Mouse (Mus musculus) cerebellum, adult 2 months (tissue): ENCODE measurements at regions not wholly inside any gene's neighbourhood (a gene's known extent, or its start where the extent isn't known, plus 50 kb on each side); places are given as distances from the start of the nearest gene placed in this dataset.

ENCODE experiments used
- DNase-seq, 2 experiments: peaks; one replicate each; pipeline ENCODE4 v3.0.0; 2021
- H3K27ac ChIP-seq: fragments of 200-500 bp; 2 replicates; pipeline ENCODE4 v1.5.1; 2012; ENCODE audit warnings: low read length, control low read depth, inconsistent platforms; ENCODE audit not compliant: insufficient read depth
- H3K27me3 ChIP-seq: fragments of 200-500 bp; 2 replicates; pipeline ENCODE4 v1.6.1; 2012; ENCODE audit warnings: inconsistent platforms, mild to moderate bottlenecking, low read length, moderate library complexity; ENCODE audit not compliant: control insufficient read depth, insufficient read depth
- H3K4me1 ChIP-seq: fragments of 200-500 bp; 2 replicates; pipeline ENCODE4 v1.6.1; 2011; ENCODE audit warnings: low read length; ENCODE audit not compliant: control insufficient read depth, insufficient read depth
- H3K4me3 ChIP-seq: fragments of 200-500 bp; replicated peaks from 2 replicates; pipeline ENCODE3; 2011; ENCODE audit warnings: mild to moderate bottlenecking, low read depth, low read length, control low read depth; ENCODE audit not compliant: insufficient read depth
- CTCF ChIP-seq: fragments of 200-500 bp; IDR thresholded peaks from 2 replicates; pipeline ENCODE4 v1.5.1; 2011; ENCODE audit warnings: low read depth, mild to moderate bottlenecking, control low read depth, low read length, moderate library complexity, borderline replicate concordance; ENCODE audit not compliant: insufficient read depth
- POLR2A ChIP-seq: fragments of 200-500 bp; IDR thresholded peaks from 2 replicates; pipeline ENCODE4 v1.6.1; 2011; ENCODE audit warnings: low read length, control low read depth, borderline replicate concordance; ENCODE audit not compliant: insufficient read depth
- WGBS: fragments of 180-500 bp; shearing (Covaris S2); methylation state at CpG from one replicate; pipeline ENCODE4 v1.1.7; 2018; 5-methylcytosine and 5-hydroxymethylcytosine counted together

DNA sequence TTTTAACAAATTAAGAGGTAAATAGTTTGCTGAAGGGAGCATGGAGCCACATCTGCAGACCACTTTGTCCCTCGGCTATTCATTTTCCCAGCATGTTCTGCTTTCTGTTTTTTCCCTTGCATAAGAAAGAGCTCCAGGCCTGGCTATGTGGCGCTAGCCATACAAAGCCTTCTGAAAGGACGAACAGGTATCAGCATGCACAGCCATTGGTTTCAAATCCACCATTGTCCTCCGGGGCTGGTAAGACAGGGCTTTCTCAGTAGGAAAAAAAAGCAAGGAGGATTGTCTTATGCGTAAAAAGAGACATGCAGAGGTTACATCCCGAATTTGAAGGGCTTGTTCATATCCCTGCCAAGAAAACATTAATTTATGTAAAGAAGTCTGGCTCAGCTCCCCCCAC, 464.8 kb upstream of the Mki67 start:
- 25% methylated on average over 6 of the region's 6 CpGs for WGBS
- DNase-seq = no peak
- H3K27ac ChIP-seq = no peak overlapping the region

DNA sequence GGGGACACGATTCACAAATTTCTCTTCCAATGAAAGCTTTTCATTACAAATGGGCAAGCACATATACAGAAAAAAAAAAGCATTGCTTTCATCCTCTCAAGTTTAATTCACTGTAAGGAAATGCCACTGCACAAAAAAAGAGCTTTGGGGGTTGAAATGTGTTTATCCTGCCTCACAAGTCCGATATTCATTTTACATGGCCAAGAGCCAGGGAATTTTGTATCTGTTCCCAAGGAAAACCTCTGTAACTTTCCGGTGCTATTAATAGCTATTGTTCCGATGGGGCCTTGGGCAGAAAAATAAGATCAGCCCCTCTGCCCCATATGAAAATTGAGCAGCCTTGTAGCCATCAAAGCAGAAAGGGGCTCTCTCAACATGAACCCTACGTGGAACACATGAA, 465.9 kb upstream of the Mki67 start:
- Histone ChIP-seq H3K4me1 (no peaks in the 10 kb centered on the region), H3K4me3 (no peak overlapping the region), H3K27ac (no peak overlapping the region), H3K27me3 (no peaks in the 10 kb centered on the region; the same call in 1 of the 2 replicates)
- TF ChIP-seq POLR2A (no peak), CTCF (no peak)
- WGBS = 27% methylated on average over 5 of the region's 5 CpGs
- no peak for DNase-seq

More for the DNA sequence above, 464.8 kb upstream of the Mki67 start:
- TF ChIP-seq CTCF (no peak), POLR2A (no peak)
- no peaks in the 10 kb centered on the region; the same call in 1 of the 2 replicates for H3K27me3 ChIP-seq
- no peaks in the 10 kb centered on the region for H3K4me1 ChIP-seq
- no peak overlapping the region for H3K4me3 ChIP-seq

DNA sequence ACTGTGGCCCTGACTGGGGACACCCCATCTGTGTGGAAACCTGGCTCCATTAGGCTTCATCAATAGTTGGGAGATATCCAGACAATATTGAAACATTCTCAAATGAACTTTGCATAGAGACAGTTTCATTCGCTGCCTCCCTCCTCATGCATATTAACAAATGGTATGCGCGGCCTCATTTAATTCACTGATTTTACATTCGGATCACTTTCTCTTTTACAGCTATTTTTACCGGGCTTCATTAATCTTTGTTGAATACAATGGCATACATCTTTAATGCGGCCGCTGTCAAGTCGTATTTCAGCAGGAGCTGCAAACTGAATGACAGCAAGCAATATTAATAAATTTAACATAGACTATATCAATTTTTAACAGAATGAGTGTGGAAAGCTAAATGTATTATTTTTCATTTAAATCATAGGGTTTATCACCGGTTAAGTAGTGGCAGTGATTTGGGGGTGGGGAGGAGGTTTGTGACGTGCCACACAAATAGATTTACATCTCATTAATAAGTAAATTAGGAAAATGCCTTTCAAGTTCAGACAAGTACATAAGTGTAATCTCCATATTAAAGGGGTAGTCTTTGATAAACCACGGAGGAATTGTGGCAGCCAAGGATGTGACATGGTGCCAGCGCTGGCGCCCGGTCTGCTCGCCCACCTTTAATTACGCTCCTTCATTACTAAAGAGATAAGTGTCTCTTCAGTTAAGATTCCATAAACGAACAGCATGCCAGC, 480.4 kb upstream of the Mki67 start:
- WGBS = 51% methylated on average over 17 of the region's 17 CpGs
- TF ChIP-seq CTCF = no peak
- no peak for TF ChIP-seq POLR2A
- Histone ChIP-seq H3K27ac (no peak overlapping the region), H3K4me3 (no peak overlapping the region), H3K27me3 (no peaks in the 10 kb centered on the region), H3K4me1 (no peaks in the 10 kb centered on the region)
- DNase-seq = no peak

DNA sequence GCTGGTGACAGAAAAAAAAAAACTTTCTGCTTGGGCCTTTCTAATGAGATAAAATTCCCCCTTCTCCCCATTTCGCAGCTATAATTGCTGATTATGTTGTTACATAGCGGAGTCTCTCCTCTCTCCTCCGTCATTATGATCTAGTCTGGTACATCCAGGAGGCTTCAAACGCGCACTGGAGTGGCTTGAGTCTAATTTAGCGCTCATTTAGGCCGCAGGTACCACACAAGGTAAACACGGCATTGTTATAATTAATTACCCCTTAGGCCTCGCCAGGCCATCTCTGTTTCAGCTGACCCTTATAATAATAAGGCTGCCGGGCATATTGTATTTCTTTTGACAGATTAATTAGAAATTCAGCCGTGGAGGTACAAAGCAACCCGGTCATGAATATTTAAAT, 492.7 kb upstream of the Mki67 start:
- Histone ChIP-seq H3K4me3 (no peak overlapping the region), H3K4me1 (no peaks in the 10 kb centered on the region), H3K27me3 (no peaks in the 10 kb centered on the region), H3K27ac (no peak overlapping the region)
- TF ChIP-seq POLR2A (no peak), CTCF (no peak)
- 86% methylated on average over 12 of the region's 12 CpGs for WGBS
- DNase-seq = no peak

DNA sequence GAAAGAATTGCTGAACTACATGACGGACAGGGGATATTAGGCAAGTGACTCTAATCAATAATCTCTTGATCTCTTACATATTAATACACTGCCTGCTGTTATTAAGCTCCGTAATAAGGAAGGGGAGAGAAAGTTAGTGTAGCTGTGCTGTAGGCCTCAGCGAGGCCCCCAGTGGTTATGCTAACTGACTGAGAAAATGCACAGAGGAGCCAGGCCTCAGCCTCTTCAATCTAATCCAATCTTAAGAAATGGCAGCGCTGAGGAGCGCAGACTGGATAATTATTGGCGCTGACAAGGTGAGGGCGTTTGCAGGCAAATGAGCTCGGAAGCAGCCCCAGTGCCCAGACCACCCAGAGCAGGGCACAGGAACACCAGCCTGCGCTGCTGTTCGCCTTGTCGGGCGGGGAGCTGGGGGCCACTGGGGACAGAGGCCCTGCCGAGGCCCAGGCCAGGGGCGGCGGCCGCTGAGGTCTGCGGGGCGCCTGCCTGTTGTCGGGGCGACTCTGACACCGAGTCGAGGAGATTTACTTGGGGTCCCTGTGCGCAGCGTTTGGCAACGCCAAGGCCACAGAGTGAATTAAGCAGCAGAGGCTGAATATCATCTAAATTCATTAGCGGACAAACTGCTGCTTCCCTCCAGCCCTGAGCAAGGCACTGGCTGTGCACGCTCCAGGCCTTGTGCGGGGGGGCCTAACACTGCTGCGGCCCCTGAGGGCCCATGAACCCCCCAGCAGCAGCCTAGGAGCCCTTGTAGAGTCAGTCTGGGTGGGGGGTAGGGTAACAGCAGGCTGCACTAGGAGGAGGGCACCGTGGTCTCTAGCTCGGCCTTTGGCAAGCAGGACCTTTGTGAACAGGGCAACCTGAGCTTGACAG, 493.4 kb upstream of the Mki67 start:
- no peak for DNase-seq
- TF ChIP-seq POLR2A = no peak
- TF ChIP-seq CTCF = no peak
- H3K4me1 ChIP-seq = no peaks in the 10 kb centered on the region
- 28% methylated on average over 31 of the region's 31 CpGs for WGBS
- no peak overlapping the region for H3K4me3 ChIP-seq
- H3K27ac ChIP-seq = no peak overlapping the region
- H3K27me3 ChIP-seq = no peaks in the 10 kb centered on the region

DNA sequence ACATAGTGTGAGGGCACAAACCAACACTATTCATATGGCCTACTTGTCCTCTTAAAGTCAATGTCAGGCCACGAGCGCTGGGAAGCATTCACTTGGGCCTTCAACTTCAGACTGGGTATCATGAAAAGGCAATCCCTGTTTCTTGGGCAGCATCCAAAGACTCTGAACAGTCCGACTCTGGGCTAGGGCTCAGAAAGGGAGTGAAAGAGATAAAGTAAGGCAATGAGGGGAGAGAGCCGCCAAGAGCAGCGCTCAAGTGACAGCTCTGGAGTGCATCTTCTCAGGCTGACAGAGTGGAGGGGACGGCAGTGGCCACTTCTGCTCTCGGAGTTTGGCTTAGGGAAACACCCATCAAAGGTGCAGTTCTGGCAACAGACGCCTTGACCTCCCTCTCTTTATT, 496.3 kb upstream of the Mki67 start:
- DNase-seq = peak in 1 of 2 experiments; percentile 4
- TF ChIP-seq POLR2A (no peak), CTCF (no peak)
- Histone ChIP-seq H3K27me3 (no peaks in the 10 kb centered on the region), H3K4me3 (no peak overlapping the region), H3K27ac (no peak overlapping the region), H3K4me1 (no peaks in the 10 kb centered on the region)
- WGBS = 29% methylated on average over 8 of the region's 8 CpGs

DNA sequence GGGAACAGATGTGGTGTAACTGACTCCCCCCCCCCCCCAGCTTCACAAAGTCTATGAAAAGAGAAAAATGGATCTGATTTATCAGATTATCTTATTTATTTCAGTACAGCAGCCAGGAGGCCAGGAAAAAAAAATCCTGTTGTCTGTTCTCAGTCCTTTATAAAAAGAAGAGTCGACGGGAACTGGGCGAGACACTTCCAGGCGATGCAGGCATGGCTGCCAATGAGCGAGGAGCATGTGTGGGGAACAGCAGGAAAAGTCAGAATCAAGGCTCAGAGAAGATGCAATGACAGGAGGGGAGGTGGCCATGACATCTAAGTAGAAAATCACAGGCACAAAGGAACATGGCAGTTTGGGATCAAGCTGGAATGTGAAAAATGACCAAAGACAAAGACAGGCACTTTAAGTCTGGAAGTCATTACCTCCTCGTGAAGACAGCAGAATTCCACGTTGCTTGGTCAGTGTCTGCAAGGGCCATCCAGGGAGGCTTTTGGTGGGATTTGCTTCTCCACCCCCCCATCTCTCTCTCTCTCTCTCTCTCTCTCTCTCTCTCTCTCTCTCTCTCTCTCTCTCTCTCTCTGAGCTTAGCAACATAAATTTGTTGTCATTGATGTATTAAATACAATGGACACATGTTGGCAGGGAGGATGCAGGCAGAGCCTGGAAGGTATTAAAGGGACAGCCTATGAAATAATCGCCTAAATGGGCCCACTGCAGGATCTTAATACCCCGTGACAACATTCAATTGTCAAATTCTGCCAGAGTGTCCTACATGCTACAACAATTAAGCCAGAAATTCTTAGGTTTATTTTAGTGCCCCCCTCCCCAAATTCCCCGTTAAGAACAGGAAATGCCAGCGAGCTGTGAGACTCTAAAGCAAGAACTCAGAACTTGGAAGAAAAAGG, 497.1 kb upstream of the Mki67 start:
- H3K27me3 ChIP-seq = no peaks in the 10 kb centered on the region
- TF ChIP-seq CTCF (no peak), POLR2A (no peak)
- H3K4me3 ChIP-seq = no peak overlapping the region
- WGBS = 27% methylated on average over 11 of the region's 11 CpGs
- no peak overlapping the region for H3K27ac ChIP-seq
- no peak for DNase-seq
- no peaks in the 10 kb centered on the region for H3K4me1 ChIP-seq
